Mouse (Mus musculus): ENCODE results near the gene Foxn3.

- no peak for TF ChIP-seq POLR2A (IDR thresholded peaks at IDR 0.05; ENCODE audit: borderline replicate concordance, insufficient read depth, low read length)
- TF ChIP-seq CTCF (IDR thresholded peaks at IDR 0.05; ENCODE audit: borderline replicate concordance, insufficient read depth, low read depth, low read length): no peak
Measured at GRCm38 (mm10) chr12:99608279-99608955, 45.0 kb upstream of the Foxn3 start.

Measured in cerebellum, adult 2 months (tissue).